8 mouse cellular contexts compared by ENCODE assay signal in genomic region chr3:146918323-146918722, GRCm38 (mm10).
DNase-seq lines count a peak whose midpoint lies in the region.

No protein-coding gene starts in this region.

- intact Hi-C loops in heart, postnatal 36 days (cut with DNase I): loop anchor here (10.0 kb wide), 1 partner anchor 734 kb away; no protein-coding TSS in a partner anchor
- intact Hi-C loops in left cerebral cortex, postnatal 36 days (cut with DNase I): loop anchor here (5.0 to 10.0 kb wide), 3 partner anchors 106 to 574 kb away; partner anchors contain the start of gene Prkacb

- DNase-seq in heart, postnatal 4 days: peak; percentile 32
- no peak for DNase-seq in heart, postnatal 36 days
- DNase-seq in adipocyte (ENCODE audit: low spot score): peak; percentile 60
- DNase-seq in frontal cortex, adult 2 months (ENCODE audit: extremely low spot score in 1 of 2, low spot score in 1 of 2): peak; percentile 81 to 85
- DNase-seq in left cerebral cortex, postnatal 36 days (ENCODE audit: low spot score in 2 of 2): peak; percentile 73
- DNase-seq in urinary bladder, adult 18-20 months (ENCODE audit: low spot score in 2 of 2): no peak
- DNase-seq in embryo, embryonic 11 days: no peak
- no peak for DNase-seq in thymus, postnatal 14 days

Comparison
In these comparisons a context has a peak if more than half of its experiments do, and no peak if none do; other contexts are left out.
1. DNase-seq: peak in heart, postnatal 4 days (single experiment), adipocyte (single experiment), frontal cortex, adult 2 months (2 of 2) and left cerebral cortex, postnatal 36 days (2 of 2); none in heart, postnatal 36 days (0 of 2), urinary bladder, adult 18-20 months (0 of 2), embryo, embryonic 11 days (single experiment) and thymus, postnatal 14 days (single experiment).